Mouse (Mus musculus): ENCODE measurements at regions not wholly inside any gene's neighbourhood (a gene's known extent, or its start where the extent isn't known, plus 50 kb on each side); places are given as distances from the start of the nearest gene placed in this dataset.

- H3K36me3 ChIP-seq (ENCODE audit: control insufficient read depth, insufficient read depth) = no peaks in the 10 kb centered on the region
- no peaks in the 10 kb centered on the region for H3K4me1 ChIP-seq (ENCODE audit: control insufficient read depth, insufficient read depth, low read length)
- H3K9me3 ChIP-seq (replicated peaks; ENCODE audit: control insufficient read depth, low read length) = no peaks in the 10 kb centered on the region
- H3K27ac ChIP-seq (ENCODE audit: low read length) = no peak overlapping the region
- no peak overlapping the region for H3K4me3 ChIP-seq (ENCODE audit: low read length)
- no peak overlapping the region for H3K4me2 ChIP-seq (ENCODE audit: low read depth, low read length)
- no peak overlapping the region for H3K9ac ChIP-seq (ENCODE audit: low read length)
- no peaks in the 10 kb centered on the region for H3K27me3 ChIP-seq (ENCODE audit: control insufficient read depth, insufficient read depth, low read length)
- 66% methylated on average over 4 of the region's 4 CpGs for WGBS
- ATAC-seq (replicated peaks; ENCODE audit: extremely low read depth, insufficient read depth, low FRiP score) = no peak
These were observed 262.0 kb upstream of the Sgcd start for GRCm38 (mm10) chr11:48250678-48251317.

- Histone ChIP-seq H3K9me3 (replicated peaks; ENCODE audit: control insufficient read depth, low read length) (no peaks in the 10 kb centered on the region), H3K27ac (ENCODE audit: low read length) (no peak overlapping the region), H3K9ac (ENCODE audit: low read length) (no peak overlapping the region), H3K4me1 (ENCODE audit: control insufficient read depth, insufficient read depth, low read length) (no peaks in the 10 kb centered on the region), H3K27me3 (ENCODE audit: control insufficient read depth, insufficient read depth, low read length) (no peaks in the 10 kb centered on the region), H3K36me3 (ENCODE audit: control insufficient read depth, insufficient read depth) (no peaks in the 10 kb centered on the region), H3K4me2 (ENCODE audit: low read depth, low read length) (no peak overlapping the region), H3K4me3 (ENCODE audit: low read length) (no peak overlapping the region)
- ATAC-seq (replicated peaks; ENCODE audit: extremely low read depth, insufficient read depth, low FRiP score) = no peak
- 19% methylated on average over 1 of the region's 1 CpGs for WGBS
These were observed 260.5 kb upstream of the Sgcd start for GRCm38 (mm10) chr11:48249315-48249714.

GRCm38 (mm10) chr11:48221156-48221555 is 232.4 kb upstream of the Sgcd start:
- no peak for ATAC-seq (replicated peaks; ENCODE audit: extremely low read depth, insufficient read depth, low FRiP score)
- no peaks in the 10 kb centered on the region for H3K4me1 ChIP-seq (ENCODE audit: control insufficient read depth, insufficient read depth, low read length)
- H3K9me3 ChIP-seq (replicated peaks; ENCODE audit: control insufficient read depth, low read length) = no peaks in the 10 kb centered on the region
- no peak overlapping the region for H3K4me3 ChIP-seq (ENCODE audit: low read length)
- no peak overlapping the region for H3K9ac ChIP-seq (ENCODE audit: low read length)
- WGBS = 73% methylated on average over 4 of the region's 4 CpGs
- no peaks in the 10 kb centered on the region for H3K36me3 ChIP-seq (ENCODE audit: control insufficient read depth, insufficient read depth)
- no peak overlapping the region for H3K27ac ChIP-seq (ENCODE audit: low read length)
- no peaks in the 10 kb centered on the region for H3K27me3 ChIP-seq (ENCODE audit: control insufficient read depth, insufficient read depth, low read length)
- no peak overlapping the region for H3K4me2 ChIP-seq (ENCODE audit: low read depth, low read length)

- H3K4me2 ChIP-seq (ENCODE audit: low read depth, low read length) = no peak overlapping the region
- H3K27ac ChIP-seq (ENCODE audit: low read length) = no peak overlapping the region
- no peak overlapping the region for H3K4me3 ChIP-seq (ENCODE audit: low read length)
- H3K9me3 ChIP-seq (replicated peaks; ENCODE audit: control insufficient read depth, low read length) = no peaks in the 10 kb centered on the region
- no peaks in the 10 kb centered on the region for H3K4me1 ChIP-seq (ENCODE audit: control insufficient read depth, insufficient read depth, low read length)
- ATAC-seq (replicated peaks; ENCODE audit: extremely low read depth, insufficient read depth, low FRiP score) = no peak
- no peak overlapping the region for H3K9ac ChIP-seq (ENCODE audit: low read length)
- 60% methylated on average over 1 of the region's 1 CpGs for WGBS
- no peaks in the 10 kb centered on the region for H3K36me3 ChIP-seq (ENCODE audit: control insufficient read depth, insufficient read depth)
- H3K27me3 ChIP-seq (ENCODE audit: control insufficient read depth, insufficient read depth, low read length) = no peaks in the 10 kb centered on the region
These were observed 230.4 kb upstream of the Sgcd start for GRCm38 (mm10) chr11:48219157-48219556.

GRCm38 (mm10) chr11:48216762-48217161 is 228.0 kb upstream of the Sgcd start:
- Histone ChIP-seq H3K27me3 (ENCODE audit: control insufficient read depth, insufficient read depth, low read length) (no peaks in the 10 kb centered on the region), H3K4me2 (ENCODE audit: low read depth, low read length) (no peak overlapping the region), H3K9ac (ENCODE audit: low read length) (no peak overlapping the region), H3K9me3 (replicated peaks; ENCODE audit: control insufficient read depth, low read length) (no peaks in the 10 kb centered on the region), H3K27ac (ENCODE audit: low read length) (no peak overlapping the region), H3K4me1 (ENCODE audit: control insufficient read depth, insufficient read depth, low read length) (no peaks in the 10 kb centered on the region), H3K4me3 (ENCODE audit: low read length) (no peak overlapping the region), H3K36me3 (ENCODE audit: control insufficient read depth, insufficient read depth) (no peaks in the 10 kb centered on the region)
- WGBS = 52% methylated on average over 2 of the region's 2 CpGs
- ATAC-seq (replicated peaks; ENCODE audit: extremely low read depth, insufficient read depth, low FRiP score) = no peak

- Histone ChIP-seq H3K4me3 (ENCODE audit: low read length) (no peak overlapping the region), H3K27ac (ENCODE audit: low read length) (no peak overlapping the region), H3K27me3 (ENCODE audit: control insufficient read depth, insufficient read depth, low read length) (no peaks in the 10 kb centered on the region), H3K9me3 (replicated peaks; ENCODE audit: control insufficient read depth, low read length) (no peaks in the 10 kb centered on the region), H3K36me3 (ENCODE audit: control insufficient read depth, insufficient read depth) (no peaks in the 10 kb centered on the region), H3K4me1 (ENCODE audit: control insufficient read depth, insufficient read depth, low read length) (no peaks in the 10 kb centered on the region), H3K9ac (ENCODE audit: low read length) (no peak overlapping the region), H3K4me2 (ENCODE audit: low read depth, low read length) (no peak overlapping the region)
- WGBS = 67% methylated on average over 4 of the region's 4 CpGs
- no peak for ATAC-seq (replicated peaks; ENCODE audit: extremely low read depth, insufficient read depth, low FRiP score)
These were observed 197.8 kb upstream of the Sgcd start for GRCm38 (mm10) chr11:48186604-48187003.

GRCm38 (mm10) chr11:48178943-48179342 is 190.2 kb upstream of the Sgcd start:
- Histone ChIP-seq H3K4me2 (ENCODE audit: low read depth, low read length) (no peak overlapping the region), H3K27ac (ENCODE audit: low read length) (no peak overlapping the region), H3K9ac (ENCODE audit: low read length) (no peak overlapping the region), H3K9me3 (replicated peaks; ENCODE audit: control insufficient read depth, low read length) (no peaks in the 10 kb centered on the region), H3K36me3 (ENCODE audit: control insufficient read depth, insufficient read depth) (no peaks in the 10 kb centered on the region), H3K4me3 (ENCODE audit: low read length) (no peak overlapping the region), H3K4me1 (ENCODE audit: control insufficient read depth, insufficient read depth, low read length) (no peaks in the 10 kb centered on the region), H3K27me3 (ENCODE audit: control insufficient read depth, insufficient read depth, low read length) (no peaks in the 10 kb centered on the region)
- ATAC-seq (replicated peaks; ENCODE audit: extremely low read depth, insufficient read depth, low FRiP score) = no peak

- Histone ChIP-seq H3K4me3 (ENCODE audit: low read length) (no peak overlapping the region), H3K27me3 (ENCODE audit: control insufficient read depth, insufficient read depth, low read length) (no peaks in the 10 kb centered on the region), H3K9me3 (replicated peaks; ENCODE audit: control insufficient read depth, low read length) (no peaks in the 10 kb centered on the region), H3K9ac (ENCODE audit: low read length) (no peak overlapping the region), H3K27ac (ENCODE audit: low read length) (no peak overlapping the region), H3K4me1 (ENCODE audit: control insufficient read depth, insufficient read depth, low read length) (no peaks in the 10 kb centered on the region), H3K4me2 (ENCODE audit: low read depth, low read length) (no peak overlapping the region), H3K36me3 (ENCODE audit: control insufficient read depth, insufficient read depth) (no peaks in the 10 kb centered on the region)
- no peak for ATAC-seq (replicated peaks; ENCODE audit: extremely low read depth, insufficient read depth, low FRiP score)
- 32% methylated on average over 3 of the region's 3 CpGs for WGBS
These were observed 189.4 kb upstream of the Sgcd start for GRCm38 (mm10) chr11:48178174-48178573.

GRCm38 (mm10) chr11:48176451-48176850 is 187.7 kb upstream of the Sgcd start:
- Histone ChIP-seq H3K27me3 (ENCODE audit: control insufficient read depth, insufficient read depth, low read length) (no peaks in the 10 kb centered on the region), H3K27ac (ENCODE audit: low read length) (no peak overlapping the region), H3K9ac (ENCODE audit: low read length) (no peak overlapping the region), H3K36me3 (ENCODE audit: control insufficient read depth, insufficient read depth) (no peaks in the 10 kb centered on the region), H3K9me3 (replicated peaks; ENCODE audit: control insufficient read depth, low read length) (no peaks in the 10 kb centered on the region), H3K4me3 (ENCODE audit: low read length) (no peak overlapping the region), H3K4me2 (ENCODE audit: low read depth, low read length) (no peak overlapping the region), H3K4me1 (ENCODE audit: control insufficient read depth, insufficient read depth, low read length) (no peaks in the 10 kb centered on the region)
- no peak for ATAC-seq (replicated peaks; ENCODE audit: extremely low read depth, insufficient read depth, low FRiP score)
- WGBS = 51% methylated on average over 4 of the region's 4 CpGs
